Comparison of ENCODE assay signal across 22 mouse cellular contexts in genomic region chr5:53516482-53516881, GRCm38 (mm10). TPM values are rescaled to one million over a fixed set of nuclear protein-coding genes. Genes with fewer than 3 reads are reported as not detected.
A peak's percentile ranks its signal among the peaks of the same experiment; 100 is the strongest.
DNase-seq lines count a peak whose midpoint lies in the region; ATAC-seq and TF ChIP-seq lines count a peak whose summit lies in the region.
"Had no signal": no experiment of that assay in that cellular context is flagged by ENCODE, and none has a peak within 500 bp of the region (broad histone marks: within the 10 kb centered on the region; RNA-seq: fewer than 3 reads in every experiment).

No protein-coding gene starts in this region.

- no peaks in the 10 kb centered on the region for H3K36me3 ChIP-seq in limb, embryonic 14.5 days (ENCODE audit: control insufficient read depth, insufficient read depth, low read length)
- no peaks in the 10 kb centered on the region for H3K36me3 ChIP-seq in limb, embryonic 10.5 days
- peaks cover 9% of the 10 kb centered on the region for H3K36me3 ChIP-seq in megakaryocyte, embryonic 14.5 days (replicated peaks; ENCODE audit: low read length)
- H3K36me3 ChIP-seq in myocyte (ENCODE audit: control insufficient read depth, insufficient read depth), result no peaks in the 10 kb centered on the region
- H3K36me3 ChIP-seq: G1E had no signal

- H3K9me3 ChIP-seq in limb, embryonic 14.5 days (ENCODE audit: control insufficient read depth, low read length), result no peaks in the 10 kb centered on the region
- no peaks in the 10 kb centered on the region; the same call in 1 of the 2 replicates for H3K9me3 ChIP-seq in limb, embryonic 10.5 days (replicated peaks)
- H3K9me3 ChIP-seq in megakaryocyte, embryonic 14.5 days, result peaks cover 9% of the 10 kb centered on the region
- H3K9me3 ChIP-seq: G1E had no signal

- H3K4me1 ChIP-seq in limb, embryonic 14.5 days (ENCODE audit: control insufficient read depth, insufficient read depth, low read length), result peaks cover 6% of the 10 kb centered on the region; the same call in 1 of the 2 replicates
- no peaks in the 10 kb centered on the region for H3K4me1 ChIP-seq in limb, embryonic 10.5 days
- peaks cover 61% of the 10 kb centered on the region for H3K4me1 ChIP-seq in megakaryocyte, embryonic 14.5 days

- H3K27me3 ChIP-seq in limb, embryonic 14.5 days (ENCODE audit: control insufficient read depth, insufficient read depth, low read length), result no peaks in the 10 kb centered on the region
- no peaks in the 10 kb centered on the region for H3K27me3 ChIP-seq in limb, embryonic 10.5 days (ENCODE audit: low read depth, poor library complexity, severe bottlenecking)
- no peaks in the 10 kb centered on the region for H3K27me3 ChIP-seq in megakaryocyte, embryonic 14.5 days (replicated peaks)
- H3K27me3 ChIP-seq in myocyte (ENCODE audit: control insufficient read depth, insufficient read depth, insufficient read length), result no peaks in the 10 kb centered on the region
- H3K27me3 ChIP-seq: CH12.LX, Patski had no signal

- WGBS in limb, embryonic 14.5 days, result 95% methylated on average over 2 of the region's 2 CpGs
- whole genome bisulfite sequencing in limb, embryonic 10.5 days, result 94% methylated on average over 2 of the region's 2 CpGs

- TF ChIP-seq CTCF in gastrocnemius, adult 2 months (IDR thresholded peaks at IDR 0.05), result no peak

- intact Hi-C loops in gastrocnemius, adult 2 months (cut with DNase I), result loop anchor here (5.0 kb wide), 1 partner anchor 139 kb away; no protein-coding TSS in a partner anchor

- H3K79me2 ChIP-seq in myocyte (ENCODE audit: control insufficient read depth, insufficient read depth), result no peaks in the 10 kb centered on the region

- H3K27ac ChIP-seq in gastrocnemius, adult 2 months, result peak overlapping the region; percentile 13; the same call in 1 of the 2 replicates
- no peak overlapping the region for H3K27ac ChIP-seq in limb, embryonic 14.5 days (replicated peaks; ENCODE audit: low read depth, low read length)
- no peak overlapping the region for H3K27ac ChIP-seq in limb, embryonic 10.5 days

- H3K4me2 ChIP-seq in limb, embryonic 14.5 days (replicated peaks; ENCODE audit: low read depth, low read length, severe bottlenecking), result no peak overlapping the region
- no peak overlapping the region for H3K4me2 ChIP-seq in myocyte (ENCODE audit: low read depth)

- no peak for TF ChIP-seq POLR2A in limb, embryonic 14.5 days (IDR thresholded peaks at IDR 0.05; ENCODE audit: borderline replicate concordance, extremely low read depth, insufficient read depth, insufficient read length)
- TF ChIP-seq POLR2A in myocyte (IDR thresholded peaks at IDR 0.05; ENCODE audit: insufficient read length, low read depth), result no peak

- ATAC-seq in limb, embryonic 14.5 days (ENCODE audit: low FRiP score, low read depth), result no peak
- ATAC-seq in megakaryocyte, adult 5-6 weeks (ENCODE audit: poor library complexity, severe bottlenecking), result no peak
- ATAC-seq: activated CD4-positive, CD25-positive, alpha-beta regulatory T cell, adult 4 months; CD4-positive, CD25-positive, alpha-beta regulatory T cell, adult 4 months; Patski had no signal

- no peak overlapping the region for H3K9ac ChIP-seq in limb, embryonic 14.5 days (ENCODE audit: low read depth, low read length, severe bottlenecking)

- H3K4me3 ChIP-seq in gastrocnemius, adult 2 months, result no peak overlapping the region
- H3K4me3 ChIP-seq in limb, embryonic 14.5 days (replicated peaks; ENCODE audit: low read length), result no peak overlapping the region
- no peak overlapping the region for H3K4me3 ChIP-seq in limb, embryonic 10.5 days
- peak overlapping the region; percentile 46 for H3K4me3 ChIP-seq in megakaryocyte, embryonic 14.5 days (replicated peaks)
- H3K4me3 ChIP-seq in myocyte, result no peak overlapping the region

- DNase-seq in gastrocnemius, adult 2 months, result no peak
- DNase-seq in gastrocnemius, adult 8-10 months (ENCODE audit: low spot score in 2 of 2), result no peak
- peak; percentile 23 for DNase-seq in limb, embryonic 14.5 days (ENCODE audit: low spot score)
- no peak for DNase-seq in limb, embryonic 10.5 days (ENCODE audit: low spot score)
- no peak for DNase-seq in heart, adult 8-10 months (ENCODE audit: low spot score)
- DNase-seq: adrenal gland, adult 2 months; adrenal gland, adult 8-10 months; adrenal gland, postnatal 10 days; adrenal gland, postnatal 14 days; adrenal gland, postnatal 25 days; adrenal gland, postnatal 36 days; B cell, adult 2 months; cerebellum, adult 11 months; cerebellum, adult 11-12 months had no signal

- H3ac ChIP-seq in myocyte (ENCODE audit: control insufficient read depth, insufficient read length), result no peak overlapping the region

TF ChIP-seq in myocyte, 11 proteins besides CTCF, POLR2A, EP300 and RAD21:
- TF ChIP-seq TCF12 (IDR thresholded peaks at IDR 0.05; ENCODE audit: insufficient read depth, poor library complexity, severe bottlenecking) (peak; percentile 38), CEBPB (IDR thresholded peaks at IDR 0.05; ENCODE audit: insufficient read depth, poor library complexity, severe bottlenecking) (no peak), MYOD1 (IDR thresholded peaks at IDR 0.05; ENCODE audit: control insufficient read depth in 1 of 3, insufficient read length in 2 of 3, low read depth in 2 of 3) (peak in 2 of 3 experiments; percentile 98), TCF3 (IDR thresholded peaks at IDR 0.05; ENCODE audit: insufficient read length, low read depth) (peak; percentile 81), MYOG (IDR thresholded peaks at IDR 0.05; ENCODE audit: control insufficient read depth in 1 of 3, insufficient read depth in 1 of 3, insufficient read length in 2 of 3, low read depth in 2 of 3) (peak; percentile 24 to 92 (median 80))

RNA-seq across cellular contexts. Expression of gene Rbpj, which starts 50.5 kb away (rescaled TPM):
- 10 to 100 TPM; 20.9 to 21.7 TPM for total RNA-seq in gastrocnemius, adult 2 months (2021)
- 10 to 100 TPM; 15.0 to 25.0 (median 19.4) TPM for total RNA-seq in gastrocnemius, adult 8-10 months (2022)
- 57.3 and 60.8 TPM in 2 replicates for polyA plus RNA-seq in limb, embryonic 14.5 days (2012; rRNA removed)
- polyA plus RNA-seq in limb, embryonic 14.5 days (2014; fragmentation: Nextera tagmentation; extraction: Ambion mirVana), result 49.7 and 52.6 TPM in 2 replicates
- 36.1 and 45.1 TPM in 2 replicates for polyA plus RNA-seq in limb, embryonic 10.5 days (2016; fragmentation: Nextera tagmentation; extraction: Ambion mirVana)
- polyA plus RNA-seq in megakaryocyte, embryonic 14.5 days (2012; ENCODE audit: insufficient read depth, low replicate concordance), result 6.1 and 13.6 TPM in 2 replicates
- total RNA-seq in megakaryocyte, adult 5-6 weeks (2015), result 92.4 and 93.2 TPM in 2 replicates
- total RNA-seq in megakaryocyte, adult 5-6 weeks (2017), result 50.8 and 64.1 TPM in 2 replicates
- 16.0 TPM for polyA plus RNA-seq in myocyte (2012; fragmentation: generic; extraction: Trizol)
- total RNA-seq in heart, adult 8-10 months (2022), result 10 to 100 TPM; 23.6 to 26.3 (median 25.9) TPM
